Mouse (Mus musculus) thymus, postnatal 25 days (tissue): Measurements from ENCODE around the gene Mboat1.

Experiments used
- DNase-seq: peaks from one replicate; pipeline ENCODE4 v3.0.0; 2022

Gene Mboat1

DNA sequence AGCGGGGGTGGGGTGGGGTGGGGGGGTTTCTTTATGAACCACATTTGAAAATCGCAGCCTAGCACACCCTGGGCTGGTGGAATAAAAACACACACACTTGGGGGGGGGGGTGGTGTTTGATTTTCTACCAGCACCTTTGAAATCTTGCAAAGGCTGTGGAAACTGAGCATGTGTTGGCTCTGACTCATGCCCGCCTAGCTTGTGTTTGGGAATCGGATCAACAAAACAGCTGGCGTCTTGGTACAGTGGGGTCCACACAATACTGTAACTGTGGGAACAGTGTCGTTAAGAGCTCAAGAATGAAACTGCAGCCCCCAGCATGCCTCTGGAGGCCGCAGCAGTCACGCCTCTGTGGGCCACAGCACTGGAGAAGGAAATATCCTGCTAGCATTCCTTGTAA, 50.2 kb downstream of the Mboat1 start:
- DNase-seq: no peak

DNA sequence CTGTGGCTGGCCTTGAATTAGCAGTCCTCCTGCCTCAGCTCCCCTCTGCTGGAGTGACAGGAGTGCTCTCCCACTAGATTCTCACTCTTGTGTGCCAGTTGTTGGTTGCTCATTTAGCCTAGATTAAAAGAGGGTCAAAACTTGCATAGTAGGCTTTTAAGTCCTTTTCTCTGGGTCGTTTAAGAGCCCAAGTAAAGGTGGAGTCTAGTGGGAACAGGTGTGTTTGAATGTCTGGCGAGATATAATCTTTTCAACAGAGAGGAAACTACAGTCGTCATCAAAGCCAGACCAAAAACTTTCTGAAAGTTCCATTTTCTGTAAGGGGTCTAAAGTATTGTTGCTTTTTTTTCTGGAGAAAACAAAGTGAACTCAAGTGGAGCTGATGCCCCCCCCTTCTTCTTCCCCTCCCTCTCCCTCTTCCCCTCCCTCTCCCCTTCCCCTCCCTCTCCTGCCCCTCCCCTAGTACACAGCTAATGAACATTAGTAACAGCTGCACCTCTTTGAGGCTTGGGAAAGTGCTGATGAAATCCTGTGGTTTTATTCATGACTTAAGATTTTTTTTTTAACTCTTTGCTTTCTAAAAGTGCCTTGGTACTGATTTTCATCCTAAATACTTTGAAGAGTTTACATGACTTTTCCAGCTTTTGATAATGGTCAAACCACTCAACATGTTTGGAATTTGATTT, 55.9 kb downstream of the Mboat1 start:
- DNase-seq: peak; percentile 23

GRCm38 (mm10) chr13:30193363-30193762, 57.1 kb downstream of the Mboat1 start:
- peak; percentile 11 for DNase-seq

GRCm38 (mm10) chr13:30194834-30195233, 58.5 kb downstream of the Mboat1 start:
- no peak for DNase-seq

- no peak for DNase-seq
Observed at GRCm38 (mm10) chr13:30196661-30197060, 60.4 kb downstream of the Mboat1 start.

GRCm38 (mm10) chr13:30198101-30198570, 61.8 kb downstream of the Mboat1 start:
- DNase-seq: peak; percentile 29

GRCm38 (mm10) chr13:30199821-30200220, 63.5 kb downstream of the Mboat1 start:
- DNase-seq: no peak

GRCm38 (mm10) chr13:30200737-30201136, 64.4 kb downstream of the Mboat1 start:
- DNase-seq: no peak

GRCm38 (mm10) chr13:30203018-30203417, 66.7 kb downstream of the Mboat1 start:
- DNase-seq: no peak

GRCm38 (mm10) chr13:30208176-30208575, 71.9 kb downstream of the Mboat1 start:
- no peak for DNase-seq

DNA sequence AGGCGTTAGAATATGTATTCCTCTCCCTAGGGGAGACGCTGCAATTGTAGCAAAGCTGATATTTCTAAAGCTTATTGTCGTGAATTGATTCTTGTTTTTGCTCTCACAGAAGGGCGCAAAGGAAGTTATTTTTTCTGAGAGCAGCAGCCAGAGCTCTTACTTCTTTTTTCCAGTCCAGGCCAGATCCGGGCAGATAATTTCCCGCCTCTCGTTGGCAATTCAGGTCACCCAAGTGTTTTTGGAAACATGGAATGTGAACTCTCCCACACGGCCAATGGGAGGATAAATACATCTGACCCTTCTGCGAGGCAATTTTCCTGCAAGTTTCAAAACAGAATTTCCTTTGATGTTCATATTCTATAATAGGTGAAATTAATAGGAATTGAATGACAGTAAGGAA, 77.0 kb downstream of the Mboat1 start:
- no peak for DNase-seq

DNA sequence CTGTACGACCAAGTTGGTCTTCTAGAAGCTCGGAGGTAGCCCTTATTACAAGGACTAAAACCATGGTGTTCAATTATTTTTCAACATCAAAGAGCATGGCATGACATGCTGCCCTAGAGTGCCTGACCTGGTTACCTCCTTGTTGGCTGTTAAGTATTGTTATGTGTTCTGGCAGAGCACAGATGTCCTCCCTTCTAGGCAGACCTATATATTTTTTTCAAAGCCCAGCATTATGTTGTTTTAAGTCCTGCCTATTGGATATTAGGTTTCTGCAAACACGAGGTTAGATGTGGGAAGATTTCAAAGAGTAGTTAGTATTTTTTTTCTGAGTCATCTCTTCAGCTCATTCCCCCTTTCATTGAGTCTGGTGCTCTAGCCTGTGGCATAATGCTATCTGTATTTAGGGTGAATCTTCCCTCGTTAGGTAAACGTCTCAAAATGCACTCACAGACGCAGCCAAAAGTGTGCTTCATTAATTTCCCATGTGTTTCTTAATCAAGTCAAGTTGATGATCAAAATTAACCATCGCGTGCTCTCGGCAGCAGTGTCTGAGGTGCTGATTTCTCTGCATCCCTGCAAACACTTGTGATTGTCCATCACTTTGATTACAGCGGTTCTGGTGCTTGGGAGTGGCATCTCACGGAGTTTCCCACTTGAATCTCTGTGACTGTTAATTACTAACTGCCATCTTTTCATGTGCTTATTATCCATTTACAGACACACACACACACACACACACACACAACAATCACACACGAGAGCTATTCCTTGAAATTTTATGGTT, 81.5 kb downstream of the Mboat1 start:
- DNase-seq: no peak

DNA sequence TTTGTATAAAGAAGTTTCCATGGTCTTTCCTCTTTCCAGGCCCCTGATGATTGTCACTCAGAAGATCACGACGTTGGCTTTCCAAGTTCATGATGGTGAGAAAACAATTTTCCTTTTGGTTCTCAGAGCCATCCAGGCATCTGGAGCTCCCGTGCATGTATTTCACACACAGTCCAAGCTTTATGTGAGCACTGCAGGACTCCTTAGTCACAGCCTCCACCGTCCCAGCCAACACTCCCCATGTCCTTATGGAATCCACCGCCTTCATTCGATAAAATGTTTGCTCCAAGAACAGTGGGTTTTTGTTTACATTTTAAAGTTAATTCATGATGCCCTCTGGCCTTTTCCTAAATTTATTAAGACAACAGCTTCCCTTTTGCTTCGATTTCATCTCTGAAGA, 83.3 kb downstream of the Mboat1 start:
- DNase-seq: no peak

DNA sequence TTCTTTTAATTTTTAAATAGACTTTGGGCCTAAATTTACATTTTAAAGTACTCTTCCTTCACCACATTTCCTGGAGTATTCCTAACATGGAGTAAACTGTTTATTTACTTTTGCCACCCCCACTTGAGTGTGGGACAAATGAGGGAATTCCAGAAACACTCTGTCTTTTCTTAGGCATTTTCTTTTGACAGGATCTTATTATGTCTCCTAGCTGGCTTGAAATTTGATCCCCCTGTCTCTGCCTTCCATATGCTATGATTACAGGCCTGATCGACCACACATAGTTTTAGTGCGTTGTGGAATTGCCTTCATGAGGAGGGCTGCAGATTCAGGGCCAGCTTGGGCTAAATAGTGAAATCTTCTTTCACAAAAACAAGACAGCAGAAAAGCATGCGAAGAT, 85.0 kb downstream of the Mboat1 start:
- no peak for DNase-seq

DNA sequence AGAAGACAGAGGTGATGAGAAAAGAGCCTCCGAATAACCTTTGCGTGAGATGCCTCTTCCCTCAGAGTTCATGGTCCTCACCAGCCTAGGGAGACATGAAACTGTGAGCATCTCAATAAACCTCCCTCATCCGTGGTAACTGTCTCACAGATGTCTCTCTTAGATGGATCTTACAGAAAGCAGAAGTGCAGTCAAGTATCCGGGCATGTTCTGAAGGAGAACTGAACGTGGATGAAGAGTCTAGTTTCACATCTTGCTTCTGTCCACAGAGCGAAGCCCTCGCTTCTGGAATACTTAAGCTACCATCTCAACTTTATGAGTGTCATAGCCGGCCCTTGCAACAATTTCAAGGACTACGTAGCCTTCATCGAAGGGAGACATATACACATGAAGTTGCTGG, 87.8 kb downstream of the Mboat1 start:
- DNase-seq: no peak

- DNase-seq: no peak
Observed at GRCm38 (mm10) chr13:30224659-30225058, 88.4 kb downstream of the Mboat1 start.

DNA sequence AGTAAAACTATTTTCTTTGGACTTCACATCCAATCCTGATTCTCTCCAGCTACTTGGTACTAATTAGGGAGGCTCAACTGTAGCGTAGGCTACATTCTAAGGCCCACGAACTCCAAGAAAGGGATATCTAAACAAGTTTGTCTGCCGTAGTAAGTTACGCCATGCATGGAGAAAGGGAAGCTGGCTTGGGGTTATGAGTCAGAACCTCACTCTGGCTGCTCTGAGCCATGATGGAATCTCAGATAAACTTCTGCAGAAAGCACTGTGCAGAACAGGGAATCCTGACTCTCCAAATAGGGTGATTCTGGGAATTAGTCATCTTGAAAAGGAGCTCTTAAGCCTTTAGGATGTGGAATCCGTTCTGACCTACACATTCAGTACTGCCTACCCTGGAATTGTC, 92.5 kb downstream of the Mboat1 start:
- no peak for DNase-seq

- DNase-seq: no peak
Observed at GRCm38 (mm10) chr13:30229625-30230139, 93.4 kb downstream of the Mboat1 start.

GRCm38 (mm10) chr13:30235056-30235750, 98.9 kb downstream of the Mboat1 start:
- DNase-seq: no peak

DNA sequence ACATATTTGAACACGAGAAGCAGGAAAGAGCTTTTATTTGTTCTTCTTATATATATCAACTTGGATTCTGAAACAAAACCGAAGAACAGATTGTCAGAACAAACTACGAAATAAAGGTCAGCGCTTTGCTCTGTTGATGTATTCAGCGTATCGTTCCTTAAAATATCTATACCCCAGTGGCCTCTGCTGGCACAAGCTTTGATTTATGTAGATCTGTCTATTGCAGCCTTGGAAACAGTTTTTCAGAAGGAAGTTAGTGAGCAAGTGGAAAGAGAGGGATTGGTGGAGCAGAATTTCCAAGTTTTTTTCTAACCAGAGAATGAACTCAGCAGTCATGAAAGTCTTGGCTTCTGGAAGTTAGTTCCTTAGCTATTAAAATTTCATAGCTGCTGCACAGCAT, 103.1 kb downstream of the Mboat1 start:
- no peak for DNase-seq

DNA sequence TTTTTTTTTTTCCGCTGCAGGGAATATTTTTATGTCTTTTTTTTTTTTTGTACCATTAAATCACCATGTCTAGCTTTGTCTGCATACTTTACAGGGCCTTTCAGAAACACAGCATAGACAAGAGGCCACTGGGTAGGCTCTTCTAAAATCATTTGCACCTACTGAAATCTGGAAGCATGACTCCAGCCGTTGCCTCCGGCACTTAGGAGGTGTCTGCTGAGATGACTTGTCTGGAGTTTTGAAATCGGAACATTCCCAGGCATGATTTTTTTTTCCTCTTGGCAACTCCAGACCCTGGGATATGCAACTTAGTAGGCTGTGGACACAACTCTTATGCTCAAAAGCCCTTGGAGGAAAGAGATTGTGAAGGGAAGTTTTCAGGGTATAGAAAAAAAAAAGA, 109.3 kb downstream of the Mboat1 start:
- no peak for DNase-seq

GRCm38 (mm10) chr13:30250341-30250905, 114.1 kb downstream of the Mboat1 start:
- DNase-seq: no peak

- no peak for DNase-seq
Observed at GRCm38 (mm10) chr13:30251431-30251830, 115.1 kb downstream of the Mboat1 start.
